Mouse (Mus musculus) liver, adult 2 months (tissue): ENCODE measurements around the gene Plbd1. TPM values are rescaled to one million over a fixed set of nuclear protein-coding genes. Genes with fewer than 3 reads are reported as not detected.

Experiments
- DNase-seq: peaks from one replicate; pipeline ENCODE4 v3.0.0-alpha.2; 2011; ENCODE audit warnings: low read depth, low spot score; ENCODE audit errors: extremely low read depth
- H3K27ac ChIP-seq: fragments of 200-500 bp; replicated peaks from 2 replicates; pipeline ENCODE4 v1.5.1; 2012; ENCODE audit warnings: low read depth, mild to moderate bottlenecking, control low read depth, inconsistent platforms, low read length; ENCODE audit not compliant: insufficient read depth
- H3K27me3 ChIP-seq: fragments of 200-500 bp; 2 replicates; pipeline ENCODE4 v1.6.1; 2012; ENCODE audit warnings: mild to moderate bottlenecking, moderate library complexity, low read length, inconsistent platforms; ENCODE audit not compliant: control insufficient read depth, insufficient read depth
- H3K36me3 ChIP-seq: fragments of 200-500 bp; 2 replicates; pipeline ENCODE4 v1.6.1; 2012; ENCODE audit warnings: low read length, inconsistent platforms; ENCODE audit not compliant: control insufficient read depth, insufficient read depth
- H3K4me1 ChIP-seq: fragments of 200-500 bp; 2 replicates; pipeline ENCODE4 v1.6.1; 2011; ENCODE audit warnings: low read length; ENCODE audit not compliant: control insufficient read depth, insufficient read depth
- H3K4me3 ChIP-seq: fragments of 200-500 bp; 2 replicates; pipeline ENCODE4 v1.5.1; 2011; ENCODE audit warnings: low read depth, mild to moderate bottlenecking, control low read depth, low read length, moderate library complexity; ENCODE audit not compliant: insufficient read depth
- H3K79me2 ChIP-seq: fragments of 200-500 bp; 2 replicates; pipeline ENCODE4 v1.6.1; 2012; ENCODE audit warnings: inconsistent platforms, mild to moderate bottlenecking, low read length, moderate library complexity; ENCODE audit not compliant: control insufficient read depth, insufficient read depth
- H3K9ac ChIP-seq: fragments of 200-500 bp; 2 replicates; pipeline ENCODE4 v1.6.1; 2012; ENCODE audit warnings: low read depth, mild to moderate bottlenecking, control low read depth, inconsistent platforms, low read length
- CTCF ChIP-seq: fragments of 200-500 bp; IDR thresholded peaks from 2 replicates; pipeline ENCODE4 v1.5.1; 2011; ENCODE audit warnings: low read depth, low read length, control low read depth
- POLR2A ChIP-seq: fragments of 200-500 bp; IDR thresholded peaks from 2 replicates; pipeline ENCODE4 v1.6.1; 2011; ENCODE audit warnings: low read length, control low read depth; ENCODE audit not compliant: insufficient read depth; ENCODE audit errors: extremely low read depth
- WGBS: fragments of 180-500 bp; shearing (Covaris S2); methylation state at CpG from one replicate; pipeline ENCODE4 v1.1.7; 2018; 5-methylcytosine and 5-hydroxymethylcytosine counted together
- polyA plus RNA-seq: library from polyadenylated mRNA; depleted of rRNA; stranded (reverse); fragments of >200 nt; gene quantifications from 2 replicates; pipeline ENCODE4 v1.2.3, GENCODE M21; 2012
- total RNA-seq: library from RNA; depleted of rRNA; stranded (reverse); fragments of >200 nt; gene quantifications from 2 replicates; pipeline ENCODE4 v1.2.3, GENCODE M21; 2014

Gene Plbd1
- total and polyA plus RNA-seq, 2 experiments = 31.4 to 53.5 TPM

DNA sequence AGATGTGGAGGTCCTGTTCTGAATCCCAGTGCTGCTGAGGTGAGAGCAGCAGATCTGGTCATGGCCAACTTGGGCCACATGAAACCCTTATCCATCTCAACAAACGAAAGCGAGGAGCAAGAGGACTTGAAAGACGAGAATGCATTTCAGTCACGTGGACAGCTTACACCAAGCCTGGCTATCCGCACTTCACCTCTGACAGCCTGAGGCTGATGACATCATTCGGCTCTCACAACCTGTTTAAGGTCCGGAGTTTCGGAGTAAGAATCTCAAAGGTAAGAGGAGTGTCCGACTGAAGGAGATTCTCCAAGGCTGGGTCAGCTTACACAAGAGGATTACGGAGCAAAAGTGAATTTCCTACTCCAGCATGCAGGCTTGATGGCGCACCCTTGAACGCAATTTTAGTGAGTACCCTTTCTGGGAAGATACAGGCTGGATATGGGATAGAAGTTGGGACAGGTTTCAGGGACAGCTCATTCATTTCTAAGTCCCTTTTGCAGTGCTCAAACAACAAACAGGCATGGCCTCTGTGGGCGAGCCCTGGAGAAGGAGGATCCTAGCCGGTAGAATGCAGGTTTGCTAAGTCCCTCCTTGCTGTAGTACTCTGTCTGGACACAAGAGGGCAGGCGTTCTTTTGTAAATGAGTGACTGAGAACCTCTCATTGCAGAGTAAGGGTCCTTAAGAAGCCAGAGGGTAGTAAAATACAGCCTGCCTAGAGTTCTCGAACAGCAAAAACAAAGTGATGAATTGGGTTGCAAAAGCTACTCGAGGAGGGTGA lies 41.2 kb downstream of the Plbd1 start:
- TF ChIP-seq CTCF = peak; percentile 75
- no peak for TF ChIP-seq POLR2A
- H3K4me3 ChIP-seq = no peak overlapping the region
- no peaks in the 10 kb centered on the region for H3K4me1 ChIP-seq
- DNase-seq = peak; percentile 58
- H3K27me3 ChIP-seq = no peaks in the 10 kb centered on the region
- no peak overlapping the region for H3K9ac ChIP-seq
- no peaks in the 10 kb centered on the region for H3K79me2 ChIP-seq
- no peak overlapping the region for H3K27ac ChIP-seq
- WGBS = 61% methylated on average over 17 of the region's 17 CpGs
- H3K36me3 ChIP-seq = no peaks in the 10 kb centered on the region

DNA sequence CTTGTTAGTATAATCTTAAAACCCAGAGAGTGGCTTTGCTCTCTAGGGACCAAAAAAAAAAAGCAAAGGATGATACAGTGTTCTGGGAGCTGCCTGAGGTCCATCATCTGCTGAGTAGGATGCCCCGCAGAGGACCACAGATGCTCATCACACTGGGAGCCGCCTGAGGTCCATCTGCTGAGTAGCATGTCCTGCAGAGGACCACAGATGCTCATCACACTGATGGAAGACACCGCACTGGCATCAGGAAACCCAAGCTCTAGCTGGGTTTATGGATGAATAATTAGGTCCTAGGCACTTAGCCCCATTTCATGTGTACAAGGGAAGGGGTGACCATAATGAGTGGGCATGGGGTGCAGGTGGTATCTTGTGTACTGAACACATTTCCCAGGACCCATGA lies 47.6 kb downstream of the Plbd1 start:
- Histone ChIP-seq H3K36me3 (peaks cover 4% of the 10 kb centered on the region; the same call in 1 of the 2 replicates), H3K79me2 (no peaks in the 10 kb centered on the region), H3K9ac (no peak overlapping the region), H3K4me1 (no peaks in the 10 kb centered on the region), H3K27ac (no peak overlapping the region), H3K27me3 (no peaks in the 10 kb centered on the region), H3K4me3 (no peak overlapping the region)
- WGBS = 94% methylated on average over 3 of the region's 3 CpGs
- DNase-seq = no peak
- TF ChIP-seq CTCF = no peak
- no peak for TF ChIP-seq POLR2A

- no peak overlapping the region for H3K4me3 ChIP-seq
- TF ChIP-seq CTCF (no peak), POLR2A (no peak)
- no peak for DNase-seq
- H3K4me1 ChIP-seq = no peaks in the 10 kb centered on the region
- WGBS = 98% methylated on average over 3 of the region's 3 CpGs
- no peaks in the 10 kb centered on the region for H3K79me2 ChIP-seq
- H3K9ac ChIP-seq = no peak overlapping the region
- no peaks in the 10 kb centered on the region for H3K27me3 ChIP-seq
- H3K27ac ChIP-seq = no peak overlapping the region
- peaks cover 16% of the 10 kb centered on the region for H3K36me3 ChIP-seq
These were observed 49.4 kb downstream of the Plbd1 start for GRCm38 (mm10) chr6:136612312-136612711.

DNA sequence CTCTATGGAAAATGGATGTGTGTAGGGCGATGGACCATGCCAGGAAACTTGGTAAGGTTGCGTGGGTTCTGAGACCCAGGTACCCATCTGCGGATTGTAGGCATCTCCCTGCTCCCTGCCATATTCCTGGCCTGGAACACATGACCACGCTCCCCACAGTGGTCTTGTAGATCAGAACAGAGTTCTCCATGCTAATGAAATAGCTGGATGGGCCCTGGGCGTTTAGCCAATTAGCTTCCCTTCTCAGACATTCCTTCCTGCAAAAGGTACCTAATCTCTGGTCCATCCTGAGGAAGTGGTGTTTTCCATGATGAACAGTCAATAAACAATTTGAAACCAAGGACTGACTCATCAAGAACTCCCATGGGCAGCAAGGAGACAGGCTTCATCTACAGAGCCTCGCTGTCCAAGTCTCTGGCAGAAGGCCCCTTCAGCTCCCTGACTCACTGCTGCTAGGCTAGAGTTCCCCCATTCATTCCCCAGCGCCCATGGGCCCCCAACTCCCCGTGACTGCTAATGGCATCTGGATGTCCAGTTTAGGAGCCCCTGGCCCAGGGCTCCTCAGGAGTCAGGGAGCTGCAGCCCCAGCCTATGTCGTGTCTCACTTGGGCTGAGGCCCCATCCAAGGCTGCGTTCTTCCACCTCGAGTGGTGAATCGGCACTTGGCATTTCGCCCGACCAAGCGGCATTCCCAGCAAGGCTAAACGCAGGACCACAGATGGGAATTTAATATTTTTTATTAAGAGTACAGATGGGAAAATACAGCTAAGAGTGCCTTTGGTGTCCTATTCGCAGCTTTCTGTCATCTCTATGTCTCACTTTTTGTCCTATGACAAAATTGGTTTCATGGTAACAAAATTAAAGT lies 50.1 kb downstream of the Plbd1 start:
- Histone ChIP-seq H3K9ac (no peak overlapping the region), H3K79me2 (no peaks in the 10 kb centered on the region), H3K4me3 (no peak overlapping the region), H3K4me1 (no peaks in the 10 kb centered on the region), H3K27me3 (no peaks in the 10 kb centered on the region), H3K36me3 (peaks cover 22% of the 10 kb centered on the region), H3K27ac (no peak overlapping the region)
- TF ChIP-seq POLR2A = no peak
- TF ChIP-seq CTCF = no peak
- 83% methylated on average over 17 of the region's 17 CpGs for WGBS
- no peak for DNase-seq

GRCm38 (mm10) chr6:136602601-136603000 lies 59.1 kb downstream of the Plbd1 start:
- TF ChIP-seq POLR2A (no peak), CTCF (no peak)
- no peaks in the 10 kb centered on the region for H3K27me3 ChIP-seq
- no peak overlapping the region for H3K27ac ChIP-seq

More at GRCm38 (mm10) chr6:136602601-136603000, 59.1 kb downstream of the Plbd1 start:
- H3K79me2 ChIP-seq = no peaks in the 10 kb centered on the region
- H3K4me1 ChIP-seq = peaks cover 3% of the 10 kb centered on the region; the same call in 1 of the 2 replicates
- 87% methylated on average over 7 of the region's 7 CpGs for WGBS
- no peak overlapping the region for H3K9ac ChIP-seq
- no peak overlapping the region for H3K4me3 ChIP-seq
- no peak for DNase-seq
- peaks cover 71% of the 10 kb centered on the region for H3K36me3 ChIP-seq
